Mouse (Mus musculus): Measurements from ENCODE around the gene Cd109.

Cd109 gene

DNA sequence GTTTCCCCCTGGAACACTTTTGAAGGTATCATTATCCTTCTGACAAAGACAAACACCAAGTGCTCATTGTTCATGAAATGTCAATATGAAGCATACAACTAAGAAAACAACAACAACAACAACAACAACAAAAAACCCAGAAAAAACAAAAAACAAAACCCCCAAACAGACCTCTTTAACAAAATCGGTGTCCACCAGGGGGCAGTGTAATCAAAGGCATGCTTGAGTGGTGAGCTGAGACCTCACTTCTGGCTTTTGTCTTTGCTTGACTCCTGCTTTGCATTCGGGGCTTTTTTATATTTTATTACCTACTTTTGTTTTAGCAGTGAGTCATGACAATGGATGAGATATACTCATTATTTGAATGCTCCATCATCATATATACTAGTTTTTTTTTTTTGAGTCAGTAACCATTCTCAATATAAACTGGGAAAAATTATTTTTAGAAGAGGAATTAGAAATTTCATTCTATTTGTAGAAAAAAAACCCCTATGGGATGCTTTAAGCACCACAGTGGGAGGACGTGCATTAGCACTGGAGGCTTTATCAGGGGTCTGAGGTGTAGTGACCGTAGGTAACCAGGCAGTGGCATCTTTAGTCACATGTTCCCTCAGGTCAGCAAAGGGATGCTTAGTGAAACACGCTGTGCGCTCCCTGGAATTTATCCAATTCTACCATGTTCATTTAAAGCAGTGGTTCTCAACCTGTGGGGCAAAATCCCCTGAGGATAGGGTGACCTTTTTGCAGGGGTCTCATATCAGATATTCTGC is 30.8 kb downstream of the Cd109 start:
- DNase-seq = peak; percentile 39

DNA sequence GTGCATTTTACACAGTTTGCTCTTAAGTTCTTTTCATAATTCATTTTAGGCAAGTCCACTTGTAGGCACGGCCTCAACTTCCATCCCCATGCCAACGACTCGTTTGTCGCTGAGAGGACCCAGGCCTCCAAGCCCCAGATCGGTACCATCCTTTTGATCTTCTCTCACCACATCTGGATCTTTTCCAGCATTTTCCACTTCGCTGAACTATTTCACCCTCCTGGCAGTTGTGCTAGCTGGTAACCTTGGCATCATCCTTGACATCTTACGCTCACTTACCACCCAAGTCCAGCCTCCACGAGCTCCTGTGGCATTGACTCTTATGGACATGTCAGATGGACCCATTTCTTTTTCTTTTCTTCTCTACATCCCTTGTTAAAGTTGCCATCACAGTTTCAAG is 33.3 kb downstream of the Cd109 start:
- no peak for DNase-seq

DNA sequence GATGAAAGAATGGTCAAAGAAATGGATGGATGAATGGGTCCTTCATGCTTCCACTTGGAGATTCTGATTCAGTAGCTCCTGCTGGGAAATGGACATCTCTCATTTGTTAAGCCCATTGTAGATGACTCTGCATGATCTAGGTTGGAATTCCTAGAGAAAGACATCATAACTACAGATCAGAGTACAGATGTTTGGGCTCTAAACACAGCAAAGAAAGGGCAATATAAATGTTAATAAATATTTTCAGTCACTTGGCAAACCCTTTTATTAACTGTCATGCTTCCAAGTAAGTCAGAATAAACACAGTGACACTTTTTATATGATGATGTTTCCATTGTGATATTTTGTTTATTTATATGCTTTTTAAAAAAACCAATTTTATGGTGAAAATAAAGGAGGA is 34.1 kb downstream of the Cd109 start:
- no peak for DNase-seq

DNA sequence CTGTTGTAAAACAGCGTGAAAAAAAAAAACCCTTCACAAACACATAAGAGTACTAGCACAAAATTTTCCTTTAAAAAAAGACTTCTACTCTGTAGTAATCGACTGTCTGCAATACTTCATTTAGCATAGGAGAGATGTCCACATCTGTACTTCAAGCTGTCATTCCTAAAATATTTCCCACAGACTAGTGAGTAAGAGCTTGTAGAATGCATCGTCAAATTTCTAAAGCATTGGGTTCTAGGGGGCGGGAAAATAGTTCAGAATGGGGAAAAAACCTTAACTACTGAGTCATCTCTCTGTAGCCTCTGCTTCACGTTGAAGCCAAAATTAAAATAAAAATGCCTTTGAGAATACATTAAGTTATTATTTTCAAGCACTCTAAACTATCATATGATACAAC is 42.2 kb downstream of the Cd109 start:
- DNase-seq = no peak

DNA sequence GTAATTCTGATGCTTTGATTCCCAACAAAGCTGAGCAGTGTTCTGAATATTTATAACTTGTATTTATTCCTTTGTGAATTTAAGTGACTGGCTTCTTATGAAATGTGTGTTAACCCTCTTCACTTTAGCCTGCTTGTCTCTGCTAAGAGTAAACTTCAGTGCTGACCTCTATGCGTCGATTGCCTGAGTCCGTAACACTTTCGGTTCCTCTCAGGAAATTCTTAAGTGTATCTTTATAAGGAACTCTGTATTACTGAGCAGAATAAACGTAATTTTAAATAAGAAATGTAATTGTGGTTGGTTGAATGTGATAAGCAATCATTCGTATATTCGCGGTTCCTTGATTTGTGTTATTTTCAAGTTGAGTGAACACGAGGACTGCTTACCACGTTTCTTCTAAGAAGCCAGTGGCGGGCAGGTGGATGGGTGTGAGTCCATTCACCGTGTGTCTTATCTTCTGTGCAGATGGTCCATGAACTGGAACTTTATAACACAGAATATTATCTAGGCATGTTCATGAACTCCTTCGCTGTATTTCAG is 56.2 kb downstream of the Cd109 start:
- no peak for DNase-seq

DNA sequence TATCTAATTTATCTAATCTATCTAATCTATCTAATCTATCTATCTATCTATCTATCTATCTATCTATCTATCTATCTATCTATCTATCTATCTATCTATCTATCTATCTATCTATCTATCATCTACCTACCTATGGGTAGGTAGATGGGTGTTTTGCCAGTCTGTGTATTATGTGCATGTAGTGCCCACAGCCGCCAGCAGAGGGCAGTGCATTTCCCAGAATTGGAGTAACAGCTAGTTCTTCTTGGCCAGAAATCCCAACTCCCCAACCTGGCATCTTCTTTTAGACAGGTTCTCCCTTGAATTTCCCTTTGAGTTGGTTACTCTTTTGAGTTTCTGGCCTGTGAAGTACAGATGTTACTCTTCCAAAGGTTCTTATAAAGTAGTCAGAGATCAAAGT is 85.3 kb downstream of the Cd109 start:
- DNase-seq = peak; percentile 64

DNA sequence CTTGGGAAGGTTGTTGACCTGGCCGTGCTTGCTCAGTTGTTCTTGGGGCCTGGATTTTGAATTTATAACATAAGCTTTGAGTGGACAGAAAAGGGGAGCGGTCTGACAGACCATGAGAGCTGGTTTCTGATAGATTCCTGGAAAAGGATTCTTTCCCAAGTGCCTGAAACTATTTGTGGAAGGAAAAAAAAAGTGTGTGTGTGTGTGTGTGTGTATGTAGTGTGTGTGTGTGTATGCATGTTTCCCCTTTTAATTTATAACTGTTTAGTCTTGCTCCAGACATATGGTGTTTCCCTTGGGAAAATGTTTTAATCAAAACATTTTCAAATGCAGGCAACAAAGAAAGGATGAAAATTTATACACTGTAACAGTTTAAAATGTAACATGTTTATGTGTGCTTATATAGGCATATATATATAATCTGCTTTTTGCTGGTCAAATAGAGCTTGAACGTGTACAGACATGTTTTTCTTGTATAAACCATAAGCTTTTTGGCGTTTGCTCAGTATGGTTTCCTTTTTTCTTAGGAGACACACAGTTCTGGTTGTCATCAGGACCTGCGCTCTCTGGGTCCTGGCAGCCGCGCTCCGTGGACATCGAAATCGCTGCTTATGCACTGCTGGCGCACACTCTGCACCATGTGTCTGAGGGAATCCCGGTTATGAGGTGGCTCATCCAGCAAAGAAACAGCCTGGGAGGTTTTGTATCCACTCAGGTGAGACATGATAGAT is 87.3 kb downstream of the Cd109 start:
- no peak for DNase-seq

DNA sequence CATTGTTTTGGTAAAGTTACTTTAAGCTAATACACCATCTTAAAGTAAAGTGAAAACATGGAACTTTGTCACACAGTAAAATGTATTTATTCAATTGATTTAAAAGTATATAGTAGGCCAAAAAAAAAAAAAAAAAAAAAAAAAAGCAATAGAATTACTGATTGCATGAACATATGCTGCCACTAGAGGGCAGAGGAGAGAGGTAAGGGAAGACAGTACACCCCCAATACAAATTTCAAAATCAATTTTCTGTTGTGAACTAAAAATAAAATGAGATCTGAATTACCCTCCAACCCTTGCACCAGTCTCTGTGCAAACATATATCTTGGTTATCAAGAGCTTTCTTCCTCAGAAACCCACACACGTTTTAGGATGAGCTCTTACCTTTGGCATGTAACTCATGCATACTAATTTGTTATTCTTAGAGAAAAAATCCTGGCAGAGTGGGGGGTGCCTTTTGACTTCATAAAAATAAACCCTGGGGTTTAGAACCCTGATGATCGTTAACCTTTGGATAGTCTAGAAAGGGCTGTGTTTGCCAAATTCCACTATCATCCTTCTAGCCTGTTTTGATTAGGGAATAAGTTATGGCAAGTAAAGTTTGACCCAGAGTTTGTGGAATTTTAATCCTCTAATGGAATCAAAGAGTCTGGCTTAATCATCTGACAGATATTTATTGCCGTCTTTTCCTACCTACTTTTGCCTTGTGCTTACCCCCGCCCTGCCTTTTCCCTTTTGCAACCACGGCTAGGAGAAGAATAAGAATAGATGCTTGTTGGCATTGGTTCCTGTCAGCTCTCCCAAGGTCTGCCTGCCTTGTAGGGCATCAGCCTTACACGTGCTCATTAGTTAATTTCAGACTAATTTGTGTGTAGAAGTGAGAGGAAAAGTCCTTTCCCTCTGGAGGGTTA is 105.8 kb downstream of the Cd109 start:
- DNase-seq = no peak

DNA sequence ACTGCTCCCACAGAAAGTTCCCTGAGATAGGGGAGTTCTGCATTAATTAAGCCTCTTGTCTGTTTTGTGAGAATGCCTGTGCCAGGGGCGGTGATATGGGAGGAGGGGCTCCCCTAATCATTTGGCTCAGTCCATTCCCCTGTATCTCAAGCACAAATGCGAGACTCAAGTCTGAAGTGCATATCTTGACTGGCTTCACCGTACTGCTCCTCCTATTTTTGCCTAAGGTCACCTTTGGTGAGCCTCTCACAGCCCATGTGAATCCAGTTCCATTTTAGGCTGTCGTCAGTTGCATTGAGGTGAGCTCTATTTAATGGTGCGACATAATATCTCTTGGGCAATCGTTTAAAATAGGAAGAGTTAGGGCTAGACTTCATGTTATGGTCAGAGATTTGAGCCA is 116.6 kb downstream of the Cd109 start:
- DNase-seq = no peak

DNA sequence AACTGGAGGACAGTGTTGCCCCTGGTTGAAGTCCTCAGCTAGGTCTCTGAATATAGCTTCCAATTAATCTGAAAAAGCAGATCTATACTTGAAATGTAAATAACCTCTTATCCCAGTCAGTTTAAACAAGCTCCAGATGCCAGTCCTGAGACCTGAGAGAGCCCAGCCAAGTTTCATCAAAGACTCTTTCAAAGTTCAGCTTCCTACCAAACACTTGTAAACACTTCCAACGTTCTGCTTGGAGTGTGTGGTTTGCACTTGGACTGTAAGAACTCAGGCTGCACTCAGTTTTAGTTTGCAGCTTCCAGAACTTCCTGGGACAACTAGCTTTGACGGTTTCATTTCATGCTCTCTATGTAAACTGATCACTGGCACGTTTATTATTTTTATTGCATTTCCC is 120.2 kb downstream of the Cd109 start:
- no peak for DNase-seq

DNA sequence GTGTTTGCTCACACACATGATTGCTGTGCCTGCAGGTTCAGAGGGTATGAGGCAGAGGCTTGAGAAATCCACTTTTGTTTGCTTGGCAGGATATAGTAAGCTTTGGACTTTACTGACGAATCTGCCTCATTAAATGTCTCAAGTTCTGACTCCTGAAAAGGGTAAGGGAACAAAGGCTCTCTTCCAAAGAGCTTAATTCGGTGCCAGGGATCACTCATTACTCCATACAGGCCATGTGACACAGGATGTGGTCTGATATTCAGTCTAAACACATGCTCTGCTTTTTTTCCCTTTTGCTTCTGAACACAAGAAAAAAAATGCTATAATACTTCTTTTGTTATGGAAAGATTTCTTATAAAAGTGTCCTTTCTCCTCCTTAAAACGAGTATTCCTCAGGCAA is 126.7 kb downstream of the Cd109 start:
- no peak for DNase-seq

DNA sequence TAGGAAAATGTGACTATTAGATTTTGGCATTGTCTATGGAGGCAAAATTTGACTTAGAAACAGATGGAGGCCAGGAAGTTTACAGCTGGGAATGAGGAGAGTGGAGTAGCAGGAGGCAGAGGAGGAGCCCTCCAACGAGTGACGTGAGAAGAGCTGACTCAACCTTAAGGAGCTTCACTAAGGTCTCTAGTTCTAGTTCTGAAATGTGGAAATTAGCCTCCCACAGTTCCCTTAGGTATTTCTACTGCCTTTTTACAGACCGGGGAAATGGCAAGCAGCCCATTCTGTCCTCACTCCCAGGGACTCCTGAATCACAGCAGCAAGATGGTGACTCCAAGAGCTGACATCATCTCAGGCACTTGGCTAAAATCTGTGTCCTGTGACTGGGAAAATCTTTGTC is 134.9 kb downstream of the Cd109 start:
- no peak for DNase-seq
